Mouse (Mus musculus): ENCODE data around the gene Egln2. TPM values are rescaled to one million over a fixed set of nuclear protein-coding genes. Genes with fewer than 3 reads are reported as not detected.

The Egln2 gene
- total RNA-seq, 2 experiments from 2014 or later, result 22.1 to 23.6 TPM

Other genes starting within 250 kb of the Egln2 start
- gene Cyp2a22, start 227.4 kb downstream of the Egln2 start, total RNA-seq (2014; fragmentation: Nextera tagmentation), result not detected in 2 replicates
- not detected in 2 replicates for gene Cyp2a22, start 227.4 kb downstream of the Egln2 start, total RNA-seq (2017)
- not detected in 2 replicates for gene Cyp2a12, start 137.7 kb downstream of the Egln2 start, total RNA-seq (2014; fragmentation: Nextera tagmentation)
- gene Cyp2a12, start 137.7 kb downstream of the Egln2 start, total RNA-seq (2017), result not detected in 2 replicates
- gene Cyp2f2, start 46.9 kb downstream of the Egln2 start, total RNA-seq (2014; fragmentation: Nextera tagmentation), result not detected in 2 replicates
- not detected in 2 replicates for gene Cyp2f2, start 46.9 kb downstream of the Egln2 start, total RNA-seq (2017)
- gene Cyp2t4, start 13.1 kb downstream of the Egln2 start, total RNA-seq (2014; fragmentation: Nextera tagmentation), result not detected in 2 replicates
- not detected in 2 replicates for gene Cyp2t4, start 13.1 kb downstream of the Egln2 start, total RNA-seq (2017)
- gene Rab4b, start 12.1 kb upstream of the Egln2 start, total RNA-seq (2014; fragmentation: Nextera tagmentation), result 16.2 and 30.1 TPM in 2 replicates
- gene Rab4b, start 12.1 kb upstream of the Egln2 start, total RNA-seq (2017), result 3.0 and 7.5 TPM in 2 replicates
- gene Gm21983, start 14.3 kb upstream of the Egln2 start, total RNA-seq (2014; fragmentation: Nextera tagmentation), result not detected in 2 replicates
- not detected in 2 replicates for gene Gm21983, start 14.3 kb upstream of the Egln2 start, total RNA-seq (2017)
- gene Mia, start 14.4 kb upstream of the Egln2 start, total RNA-seq (2014; fragmentation: Nextera tagmentation), result not detected in 2 replicates
- not detected in 2 replicates for gene Mia, start 14.4 kb upstream of the Egln2 start, total RNA-seq (2017)
- gene BC024978, start 29.0 kb upstream of the Egln2 start, total RNA-seq (2014; fragmentation: Nextera tagmentation), result 6.9 and 7.0 TPM in 2 replicates
- gene BC024978, start 29.0 kb upstream of the Egln2 start, total RNA-seq (2017), result 1.3 and 4.9 TPM in 2 replicates
- 297 and 325 TPM in 2 replicates for gene Snrpa, start 29.5 kb upstream of the Egln2 start, total RNA-seq (2014; fragmentation: Nextera tagmentation)
- 90.7 and 109 TPM in 2 replicates for gene Snrpa, start 29.5 kb upstream of the Egln2 start, total RNA-seq (2017)
- 2.3 and 5.3 TPM in 2 replicates for gene Itpkc, start 61.9 kb upstream of the Egln2 start, total RNA-seq (2014; fragmentation: Nextera tagmentation)
- gene Itpkc, start 61.9 kb upstream of the Egln2 start, total RNA-seq (2017), result 3.3 and 5.9 TPM in 2 replicates
- gene Coq8b, start 66.2 kb upstream of the Egln2 start, total RNA-seq (2014; fragmentation: Nextera tagmentation), result 13.0 and 26.7 TPM in 2 replicates
- gene Coq8b, start 66.2 kb upstream of the Egln2 start, total RNA-seq (2017), result 8.2 and 10.7 TPM in 2 replicates
- gene Numbl, start 91.6 kb upstream of the Egln2 start, total RNA-seq (2014; fragmentation: Nextera tagmentation), result 0.94 and 3.0 TPM in 2 replicates
- gene Numbl, start 91.6 kb upstream of the Egln2 start, total RNA-seq (2017), result 0.38 and 0.66 TPM in 2 replicates
- 0.39 TPM in 1 of 2 replicates, not detected in the other for gene Ltbp4, start 170.9 kb upstream of the Egln2 start, total RNA-seq (2014; fragmentation: Nextera tagmentation)
- 0.05 and 1.4 TPM in 2 replicates for gene Ltbp4, start 170.9 kb upstream of the Egln2 start, total RNA-seq (2017)
- 39.2 and 72.7 TPM in 2 replicates for gene Shkbp1, start 189.2 kb upstream of the Egln2 start, total RNA-seq (2014; fragmentation: Nextera tagmentation)
- 20.6 and 35.1 TPM in 2 replicates for gene Shkbp1, start 189.2 kb upstream of the Egln2 start, total RNA-seq (2017)
- not detected in 2 replicates for gene Gm20479, start 190.6 kb upstream of the Egln2 start, total RNA-seq (2014; fragmentation: Nextera tagmentation)
- not detected in 2 replicates for gene Gm20479, start 190.6 kb upstream of the Egln2 start, total RNA-seq (2017)

All from megakaryocyte-erythroid progenitor cell, adult 5-6 weeks (primary cell).